Mouse (Mus musculus): Measurements from ENCODE around the gene Ptpn22. TPM values are rescaled to one million over a fixed set of nuclear protein-coding genes. Genes with fewer than 3 reads are reported as not detected.
"Not testable (repeated sequence)": the region's sequence is repeated elsewhere in the genome, so short reads cannot be mapped to it uniquely, and the experiment has no call there.

The Ptpn22 gene
- total RNA-seq (2015), result 140 and 154 TPM in 2 replicates
- 84.6 and 105 TPM in 2 replicates for total RNA-seq (2017)

DNA sequence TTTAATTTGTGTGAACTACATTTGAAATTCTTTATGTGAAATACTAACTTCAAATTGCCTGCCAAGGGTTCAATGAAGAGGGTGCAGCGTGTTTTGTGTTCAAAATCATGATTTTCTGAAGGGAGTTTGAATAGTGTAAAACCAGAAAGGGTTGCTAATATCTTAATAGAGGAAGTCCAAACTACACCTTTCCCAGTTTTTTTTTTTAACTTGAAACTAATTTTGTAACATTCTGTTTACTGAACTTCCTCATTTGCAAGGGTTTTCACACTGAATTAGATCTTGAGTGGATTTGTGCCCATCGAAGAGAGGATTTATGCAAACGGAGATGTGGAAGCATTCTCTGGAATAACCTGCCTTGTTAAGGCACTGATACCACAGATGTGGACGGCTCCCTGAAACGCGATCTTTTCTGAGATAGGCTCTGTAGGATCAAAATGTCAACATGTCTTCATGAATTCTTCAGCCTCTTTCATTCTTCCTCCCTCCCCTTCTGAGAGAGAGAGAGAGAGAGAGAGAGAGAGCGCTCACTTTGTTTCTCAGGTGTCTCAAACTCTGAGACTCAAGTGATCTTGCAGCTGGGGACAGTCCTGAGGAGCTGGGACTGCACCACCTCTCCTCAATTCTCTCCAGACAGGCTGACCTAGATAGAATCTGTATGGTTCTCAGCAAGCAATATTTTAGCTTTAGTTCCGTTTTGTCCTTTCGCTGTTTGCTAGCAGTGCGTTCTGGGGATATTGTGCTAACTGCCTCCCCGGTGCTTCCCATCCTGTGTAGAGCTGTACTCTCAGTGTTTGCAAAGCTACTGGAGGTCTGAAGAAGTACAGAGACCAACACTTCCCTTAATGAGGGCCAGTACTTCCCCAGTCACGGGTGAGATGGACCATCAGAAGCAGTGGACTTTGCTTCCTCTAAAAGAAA, at the start of gene Ptpn22:
TSS of gene Ptpn22 (plus strand) at position 915 of the 921 bp plus-strand sequence.
- ATAC-seq (ENCODE audit: poor library complexity, severe bottlenecking), result peak; percentile 74

DNA sequence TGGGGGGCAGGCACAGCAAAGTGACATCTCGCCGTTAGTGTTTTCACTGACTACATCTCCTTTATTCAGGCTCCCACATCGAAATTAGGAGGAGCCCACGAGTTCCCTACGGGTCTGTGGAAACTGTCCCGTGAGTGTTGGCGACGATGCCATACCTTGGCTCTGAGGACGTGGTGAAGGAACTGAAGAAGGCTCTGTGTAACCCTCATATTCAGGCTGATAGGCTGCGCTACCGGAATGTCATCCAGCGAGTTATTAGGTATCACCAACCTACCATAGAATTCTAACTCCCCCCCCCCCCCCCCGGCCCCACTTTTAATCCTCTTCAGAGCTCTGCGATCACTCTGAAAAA, 49.8 kb upstream of the Ptpn22 start:
- peak; percentile 36 for ATAC-seq (ENCODE audit: poor library complexity, severe bottlenecking)

DNA sequence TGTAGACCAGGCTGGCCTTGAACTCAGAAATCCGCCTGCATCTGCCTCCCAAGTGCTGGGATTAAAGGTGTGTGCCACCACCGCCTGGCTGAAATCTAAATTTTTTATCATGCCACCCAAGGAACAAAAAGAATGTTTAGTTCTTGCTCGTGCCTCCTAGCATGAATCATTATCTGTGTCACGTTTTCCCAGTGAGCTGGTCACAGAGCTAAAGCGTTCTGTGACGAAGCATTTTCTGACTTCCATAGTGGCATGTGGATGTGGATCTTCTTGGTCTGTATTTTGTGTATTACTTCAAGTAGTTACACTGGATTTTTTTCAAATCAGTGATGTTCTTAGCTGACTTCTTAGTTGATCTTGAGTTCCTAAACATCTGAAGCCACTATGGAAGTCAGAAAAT, 48.6 kb upstream of the Ptpn22 start:
- no peak for ATAC-seq (ENCODE audit: poor library complexity, severe bottlenecking)

DNA sequence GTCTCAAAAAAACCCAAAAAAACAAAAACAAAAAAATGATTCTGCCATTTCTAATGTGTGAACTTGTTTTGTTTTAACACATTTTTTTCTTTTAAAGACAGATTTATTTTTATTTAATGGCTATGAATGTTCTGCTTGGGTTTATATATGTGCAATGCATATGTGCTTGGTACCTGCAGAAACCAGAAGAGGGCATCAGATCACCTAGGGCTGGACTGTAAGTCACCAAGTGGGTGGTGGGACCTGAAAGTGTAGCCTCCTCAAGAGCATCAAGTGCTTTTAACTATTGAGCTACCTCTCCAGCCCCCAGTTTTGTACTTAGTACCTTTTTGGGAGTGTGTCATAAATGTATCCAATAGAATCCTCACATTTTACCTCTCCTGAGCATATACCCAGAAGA, 32.0 kb upstream of the Ptpn22 start:
- no peak for ATAC-seq (ENCODE audit: poor library complexity, severe bottlenecking)

DNA sequence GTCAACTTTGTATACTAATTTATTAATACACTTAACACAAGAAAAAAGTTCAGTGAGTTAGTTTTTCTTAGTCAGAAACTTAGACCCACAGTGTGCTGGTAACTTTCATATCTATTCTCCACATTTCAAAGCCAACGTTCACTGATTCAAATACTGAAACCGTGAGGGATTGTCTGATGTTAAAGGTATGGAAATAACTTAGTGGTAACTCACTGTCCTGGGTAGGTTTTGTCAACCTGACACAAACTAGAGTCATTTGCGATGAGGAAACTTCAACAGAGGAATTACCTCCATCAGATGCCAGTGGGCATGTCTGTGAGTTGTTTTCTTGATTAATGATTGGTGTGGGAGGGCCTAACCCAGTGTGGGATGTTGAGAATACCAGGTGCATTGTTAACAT, 30.6 kb upstream of the Ptpn22 start:
- no peak for ATAC-seq (ENCODE audit: poor library complexity, severe bottlenecking)

DNA sequence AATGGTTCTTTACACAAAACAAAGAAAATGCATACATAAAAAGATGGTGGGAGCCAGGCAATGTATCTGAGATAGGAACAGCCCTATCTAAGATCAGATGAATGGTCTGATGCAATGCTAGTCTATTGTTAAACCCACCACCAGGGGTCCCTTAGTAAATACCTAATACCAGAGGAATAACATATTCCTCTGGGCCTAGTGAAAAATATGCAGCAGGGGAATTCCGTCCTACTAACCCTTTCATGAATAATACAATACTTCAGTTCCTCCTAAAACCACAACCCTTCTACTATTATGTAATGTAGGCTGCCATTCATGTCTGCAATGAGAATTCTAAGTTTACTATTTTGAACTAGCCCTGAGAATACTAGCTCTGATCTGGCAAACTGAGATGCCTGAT, 28.9 kb upstream of the Ptpn22 start:
- ATAC-seq (ENCODE audit: poor library complexity, severe bottlenecking), result peak; percentile 28; the same call in 1 of the 2 replicates

DNA sequence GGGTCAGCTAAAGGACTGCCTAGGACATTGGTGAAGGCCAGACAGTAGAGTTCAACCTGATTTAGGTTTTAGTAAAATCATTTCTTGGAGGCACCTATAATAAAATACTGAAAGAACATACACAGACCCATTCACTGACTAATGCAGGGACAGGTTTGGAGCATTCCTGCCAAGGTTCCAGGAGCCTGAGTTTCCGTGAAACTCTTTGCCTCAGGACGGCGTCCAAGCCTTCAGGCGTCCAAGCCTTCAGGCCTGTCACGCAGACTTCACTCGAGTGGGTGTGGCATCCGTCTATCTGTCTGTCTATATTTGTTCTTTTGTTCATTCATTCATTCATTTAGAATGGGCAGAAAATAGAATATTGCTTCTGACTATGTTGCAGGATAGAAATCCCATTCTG, 28.4 kb upstream of the Ptpn22 start:
- no peak for ATAC-seq (ENCODE audit: poor library complexity, severe bottlenecking)

DNA sequence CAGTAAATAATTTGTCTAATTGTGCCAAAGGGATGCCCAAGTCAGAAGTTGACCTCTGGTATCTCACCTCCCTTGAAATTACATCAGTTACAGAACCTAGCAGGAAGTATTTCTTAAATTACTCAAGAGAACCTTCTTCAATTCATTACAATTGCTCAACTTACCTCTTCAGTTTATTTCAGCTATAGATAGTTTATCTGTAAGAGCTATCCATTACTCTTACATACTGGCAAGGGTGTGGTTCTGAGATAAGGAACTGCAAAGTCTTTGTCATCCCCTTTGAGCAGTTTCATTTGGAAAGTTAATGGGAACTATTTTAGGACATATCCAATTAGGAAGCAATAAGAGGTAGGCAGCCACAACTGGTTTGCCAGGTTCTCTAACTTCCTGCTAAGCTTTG, 27.2 kb upstream of the Ptpn22 start, which contains the start of gene Bcl2l15:
TSS of gene Bcl2l15 (plus strand) at position 176 of the 400 bp plus-strand sequence.
- peak; percentile 75 for ATAC-seq (ENCODE audit: poor library complexity, severe bottlenecking)

DNA sequence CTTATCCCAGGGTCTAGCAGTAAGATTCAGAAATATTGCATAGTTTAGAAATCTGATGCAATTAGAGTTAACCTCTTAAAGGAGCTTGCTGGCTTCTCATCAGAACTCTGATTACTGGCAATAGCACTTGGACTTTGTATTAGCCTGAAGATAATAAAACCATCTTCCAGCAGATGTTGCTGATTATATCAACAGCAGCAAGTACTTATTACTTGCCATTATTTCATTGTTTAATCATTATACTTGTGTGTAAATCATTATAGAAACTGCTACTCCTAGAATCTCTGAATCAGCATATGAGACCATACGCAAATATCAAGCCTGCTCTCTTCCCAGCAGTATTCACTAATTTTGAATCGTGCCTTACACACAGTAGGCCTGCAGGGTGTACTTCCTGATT, 25.6 kb upstream of the Ptpn22 start:
- no peak for ATAC-seq (ENCODE audit: poor library complexity, severe bottlenecking)

DNA sequence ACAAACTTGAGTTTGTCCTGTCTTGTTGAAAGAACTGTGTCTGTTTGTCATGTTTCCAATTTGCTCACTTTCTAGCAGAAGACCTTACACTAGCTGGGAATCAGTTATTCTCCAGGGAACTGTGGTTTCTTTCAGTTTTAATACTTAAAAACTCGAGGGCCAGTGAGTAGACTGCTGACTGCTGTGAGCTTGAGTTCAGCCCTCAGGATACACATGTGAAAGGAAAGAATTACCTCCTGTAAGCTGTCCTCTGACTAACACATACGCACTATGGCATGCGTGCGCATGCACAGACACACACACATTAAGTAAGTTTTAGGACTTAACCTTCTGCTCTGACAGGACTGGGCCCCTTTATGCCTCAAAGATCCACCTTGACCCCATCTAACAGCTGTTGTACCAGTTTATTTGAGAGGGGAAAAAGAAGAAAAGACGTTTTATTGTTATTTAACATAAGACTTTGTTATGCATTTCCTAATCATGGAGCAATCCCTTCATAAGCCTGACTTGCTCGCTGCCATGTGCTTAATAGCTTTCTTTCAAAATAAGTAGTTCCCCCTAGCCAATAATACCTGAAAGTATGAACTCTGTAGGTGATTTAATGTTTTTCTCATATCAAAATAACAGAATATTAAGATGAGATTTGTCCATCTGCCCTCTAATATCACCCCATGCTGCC, 24.2 kb upstream of the Ptpn22 start:
- ATAC-seq (ENCODE audit: poor library complexity, severe bottlenecking), result no peak

DNA sequence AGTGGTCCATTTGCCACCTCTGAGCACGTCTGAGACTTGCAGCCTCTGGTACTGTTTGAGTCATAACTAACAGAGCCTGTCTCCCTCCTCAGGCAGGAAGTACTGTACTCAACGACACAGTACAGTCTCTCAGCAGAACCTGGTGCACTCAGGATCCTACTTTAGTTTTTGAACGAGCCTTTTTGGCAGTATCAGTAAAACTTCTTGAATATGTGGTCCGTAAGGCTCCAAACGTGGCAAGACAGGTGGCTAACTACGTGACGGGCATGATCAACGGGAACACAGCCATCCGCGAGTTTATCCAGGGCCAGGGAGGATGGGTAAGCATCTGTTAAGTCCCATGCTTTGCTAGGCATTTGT, 23.7 kb upstream of the Ptpn22 start:
- 0 out of 2 replicates have a peak, but pooled peaks have one; percentile 45 for ATAC-seq (ENCODE audit: poor library complexity, severe bottlenecking)

DNA sequence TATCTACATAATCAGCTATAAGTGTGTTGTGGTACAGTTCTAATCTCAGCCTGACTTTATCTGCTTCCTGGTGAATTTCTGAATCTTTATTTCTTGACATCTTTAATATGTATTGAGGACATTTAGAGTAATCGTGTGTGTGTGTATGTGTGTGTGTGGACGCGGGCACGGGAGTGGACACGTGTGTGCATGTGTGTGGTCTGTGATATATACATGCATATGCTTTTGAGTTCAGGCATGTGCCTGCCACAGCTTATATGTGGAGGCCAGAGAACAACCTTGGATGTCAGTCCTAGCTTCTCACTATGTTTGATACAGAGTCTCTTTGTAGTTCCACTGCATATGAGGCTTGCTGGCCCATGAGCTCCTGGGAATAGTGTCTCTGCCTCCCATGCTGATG, 23.1 kb upstream of the Ptpn22 start:
- ATAC-seq (ENCODE audit: poor library complexity, severe bottlenecking), result no peak

DNA sequence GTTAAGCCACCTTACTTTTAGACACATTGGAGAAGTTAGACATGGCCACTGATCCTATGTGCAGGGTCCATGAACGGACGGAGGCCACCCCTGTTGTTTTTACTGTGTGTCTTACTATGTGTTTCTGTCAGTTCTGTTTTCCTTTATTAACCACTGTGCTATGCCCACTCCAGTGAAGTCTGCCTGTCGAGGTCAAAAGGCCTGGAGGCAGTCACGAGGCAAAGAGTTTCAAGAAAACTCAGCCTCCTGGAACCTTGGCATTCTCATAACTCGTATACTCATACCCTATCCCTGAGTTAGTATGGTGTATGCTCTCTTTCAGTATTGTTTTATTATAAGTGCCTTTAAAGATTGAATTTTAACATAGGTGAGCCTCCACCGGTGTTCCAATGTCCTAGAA, 19.9 kb upstream of the Ptpn22 start:
- no peak for ATAC-seq (ENCODE audit: poor library complexity, severe bottlenecking)

DNA sequence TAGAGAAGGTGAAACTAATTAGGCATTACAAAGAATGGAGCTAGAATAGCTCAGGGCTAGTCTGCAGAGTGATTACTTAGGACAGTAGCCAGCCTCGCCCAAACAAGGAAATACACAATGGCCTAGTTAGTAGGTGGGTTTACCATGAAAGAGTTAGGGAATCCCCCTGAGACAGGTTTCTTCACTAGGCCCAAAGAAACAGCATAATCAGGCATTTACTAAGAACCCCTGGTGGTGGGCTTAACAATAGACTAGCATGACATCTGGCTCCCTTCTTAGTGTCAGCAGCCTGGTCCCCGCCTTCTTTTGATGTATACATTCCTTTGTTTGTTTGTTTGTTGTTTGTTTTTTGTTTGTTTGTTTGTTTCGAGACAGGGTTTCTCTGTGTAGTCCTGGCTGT, 19.4 kb upstream of the Ptpn22 start:
- not testable (repeated sequence) for ATAC-seq (ENCODE audit: poor library complexity, severe bottlenecking)

DNA sequence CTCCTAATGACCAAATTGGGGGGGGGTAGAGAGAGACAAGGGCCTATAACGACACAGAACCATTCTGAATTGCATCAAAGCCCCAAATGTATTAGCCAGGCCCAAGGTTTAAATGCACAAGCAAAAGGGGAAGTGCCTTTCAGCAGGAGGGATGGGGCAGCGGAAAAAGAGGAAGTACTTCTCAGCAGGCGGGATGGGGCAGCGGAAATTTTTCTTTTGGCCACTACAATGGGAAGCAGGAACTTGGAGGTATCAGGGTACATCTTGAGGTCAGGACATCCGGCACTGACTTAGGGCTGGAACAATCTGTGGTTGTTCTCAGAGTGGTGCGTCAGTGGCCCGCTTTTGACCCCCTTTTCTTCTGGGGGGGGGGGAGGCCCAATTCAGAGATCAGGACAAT, 18.6 kb upstream of the Ptpn22 start:
- not testable (repeated sequence) for ATAC-seq (ENCODE audit: poor library complexity, severe bottlenecking)

DNA sequence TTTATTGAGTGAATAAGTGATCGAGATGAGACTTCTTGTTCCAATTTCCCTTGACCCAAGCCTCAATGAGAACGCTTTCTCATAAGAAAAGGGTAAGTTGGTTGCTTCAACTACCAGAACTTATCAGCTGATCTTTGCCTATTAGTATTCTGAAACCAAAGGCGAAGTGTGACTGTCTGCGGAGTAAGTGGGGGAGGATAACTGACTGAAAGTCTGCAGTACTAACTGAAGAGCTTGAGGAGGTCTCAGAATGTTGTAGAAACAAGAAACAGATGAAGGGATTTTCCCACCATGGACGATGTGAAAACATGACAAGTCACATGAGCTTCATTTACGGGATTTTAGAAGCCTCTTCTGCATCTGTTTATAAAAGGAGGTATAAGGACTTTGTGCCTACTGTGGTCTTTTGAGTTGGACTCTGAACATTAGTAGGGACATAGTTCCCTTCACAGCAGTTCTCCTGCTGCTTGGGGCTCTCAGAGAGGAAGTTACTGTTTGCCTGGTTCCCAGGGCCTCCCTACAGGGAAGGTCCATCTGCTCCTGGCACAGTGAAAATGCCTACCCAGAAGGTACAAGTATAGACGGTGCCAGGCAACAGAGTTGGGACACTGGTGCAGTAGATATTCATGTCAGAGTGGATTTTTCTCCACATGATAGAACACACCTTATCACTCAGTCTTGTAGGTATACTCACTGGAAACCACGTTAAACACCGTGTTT, 8.8 kb upstream of the Ptpn22 start:
- ATAC-seq (ENCODE audit: poor library complexity, severe bottlenecking), result no peak

DNA sequence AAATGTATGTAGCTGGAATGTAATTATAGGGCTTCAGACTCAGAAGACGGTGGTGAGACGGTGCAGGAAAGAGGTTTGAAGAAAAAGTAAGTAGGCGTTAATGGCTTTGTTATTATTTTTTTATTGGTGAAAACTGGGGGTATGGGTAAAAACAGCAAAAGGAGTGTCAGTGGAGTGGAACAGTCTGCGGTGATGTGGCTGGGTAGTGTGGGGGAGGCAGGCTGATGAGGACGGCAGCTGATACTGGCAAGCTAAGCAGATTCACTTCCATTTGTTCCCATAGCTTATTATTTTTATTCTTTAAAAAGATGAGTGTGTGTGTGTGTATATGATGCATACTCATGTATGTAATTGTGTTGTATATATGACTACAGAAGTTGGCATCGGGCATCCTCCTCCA, 8.1 kb upstream of the Ptpn22 start:
- ATAC-seq (ENCODE audit: poor library complexity, severe bottlenecking), result no peak

DNA sequence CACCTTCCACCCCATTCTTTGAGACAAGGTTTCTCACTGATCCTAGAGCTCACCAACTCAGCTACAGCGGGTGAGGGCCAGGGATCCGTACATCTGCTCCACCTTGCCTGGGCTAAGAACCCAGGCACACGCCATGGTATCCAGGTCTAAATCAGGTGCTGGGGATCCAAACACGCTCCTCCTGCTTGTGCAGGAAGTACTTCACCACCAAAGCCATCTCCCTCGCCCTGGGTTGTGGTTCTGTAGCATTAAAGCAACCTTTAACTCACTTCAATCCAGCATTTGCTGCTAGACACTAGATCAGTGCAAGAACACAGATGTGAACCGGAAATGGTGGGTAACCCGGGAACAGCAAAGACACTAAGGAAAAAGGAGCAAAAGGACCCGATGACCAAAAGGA, 7.7 kb upstream of the Ptpn22 start:
- ATAC-seq (ENCODE audit: poor library complexity, severe bottlenecking), result no peak

DNA sequence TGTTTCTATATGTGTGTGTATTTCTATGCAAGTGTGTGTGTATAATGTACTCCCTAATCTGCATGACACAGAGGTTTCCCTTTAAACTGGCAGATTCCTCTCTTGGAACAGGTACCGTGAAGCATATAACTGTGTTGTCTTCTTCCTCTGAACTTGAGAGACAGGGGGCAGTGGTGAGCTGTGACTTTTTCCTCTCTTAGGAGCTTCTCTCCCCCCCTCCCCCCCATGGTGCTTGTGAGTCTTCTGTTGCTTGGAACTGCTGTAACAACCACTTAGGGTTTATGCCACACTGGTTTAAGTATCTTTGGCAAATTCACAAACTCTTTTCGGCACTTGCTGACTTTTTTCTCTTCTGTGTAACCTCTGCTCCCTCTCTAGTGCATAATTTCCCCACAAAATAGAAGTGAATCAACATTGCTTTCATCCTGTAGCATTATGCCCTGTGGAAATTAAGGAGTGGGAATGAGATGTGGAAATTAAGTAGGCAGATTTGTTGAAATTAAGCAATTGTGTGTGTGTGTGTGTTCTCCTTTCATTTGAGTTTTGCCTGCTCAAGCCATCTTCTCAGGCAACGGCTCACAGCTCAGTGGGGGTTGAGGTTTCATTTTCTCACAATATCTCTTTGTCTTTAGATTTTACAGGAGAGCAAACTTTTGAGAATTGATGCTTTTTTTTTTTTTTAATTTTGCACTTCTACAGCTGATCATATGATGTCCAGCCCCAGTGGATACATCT, 6.9 kb upstream of the Ptpn22 start:
- ATAC-seq (ENCODE audit: poor library complexity, severe bottlenecking), result peak; percentile 84

DNA sequence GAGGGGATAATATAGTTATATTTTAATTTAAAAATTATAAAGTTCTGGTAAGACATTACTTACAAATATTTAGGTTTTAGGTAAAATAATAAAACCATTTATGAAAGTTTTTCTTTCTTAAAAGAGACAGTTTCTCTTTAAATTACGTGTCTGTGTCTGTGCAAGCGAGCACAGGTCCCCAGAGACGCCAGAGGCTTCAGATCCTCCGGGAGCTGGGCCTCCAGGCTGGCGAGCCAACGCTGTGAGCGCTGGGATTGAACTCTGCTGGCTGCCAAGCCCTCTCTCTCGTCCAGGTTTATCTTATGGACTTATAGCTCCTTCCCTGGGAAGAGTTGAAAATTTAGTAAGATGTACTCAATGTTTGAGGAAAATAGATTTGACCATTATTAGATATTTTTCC, 5.8 kb upstream of the Ptpn22 start:
- no peak for ATAC-seq (ENCODE audit: poor library complexity, severe bottlenecking)

Measured in megakaryocyte, adult 5-6 weeks (primary cell).